Mouse (Mus musculus) erythroblast, embryonic 14.5 days (primary cell): Measurements from ENCODE around the gene Egln3.

ENCODE experiments used
- GATA1 ChIP-seq: IDR thresholded peaks from 2 replicates; pipeline ENCODE4 v1.6.1; 2012; ENCODE audit warnings: low read length, inconsistent platforms, mixed read lengths
- TAL1 ChIP-seq: IDR thresholded peaks from 3 replicates; pipeline ENCODE4 v1.6.1; 2012; ENCODE audit warnings: low read length, inconsistent platforms, mixed read lengths

DNA sequence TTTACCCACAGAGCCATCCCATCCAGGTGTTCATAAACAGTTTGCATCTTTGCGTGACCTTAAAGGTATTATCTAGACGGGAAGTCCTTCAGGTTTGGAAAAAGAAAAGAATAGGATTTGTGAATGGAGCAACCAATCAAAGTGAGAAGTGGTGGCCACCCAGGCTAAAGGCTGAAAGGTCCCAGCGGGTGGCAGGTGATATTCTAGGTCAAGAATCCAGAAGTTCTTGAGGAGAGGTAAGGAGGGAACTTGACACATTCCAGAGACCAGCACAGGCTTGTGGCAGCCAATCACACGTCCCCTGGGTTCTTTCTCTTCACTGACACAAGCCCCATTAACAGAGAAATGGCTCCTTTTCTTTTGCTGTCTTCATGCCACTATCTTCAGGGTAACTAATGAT lies 21.9 kb upstream of the Egln3 start:
- no peak for TF ChIP-seq TAL1
- TF ChIP-seq GATA1 = no peak
